Mouse (Mus musculus) testis, adult 2 months (tissue): ENCODE results near the gene Ntan1.

ENCODE experiments used
- CTCF ChIP-seq: fragments of 200-500 bp; IDR thresholded peaks from 2 replicates; pipeline ENCODE4 v1.5.1; 2012; ENCODE audit warnings: low read depth, mild to moderate bottlenecking, inconsistent platforms, low read length, moderate library complexity; ENCODE audit not compliant: control insufficient read depth, insufficient read depth, insufficient replicate concordance
- POLR2A ChIP-seq: fragments of 200-500 bp; IDR thresholded peaks from 2 replicates; pipeline ENCODE4 v1.6.1; 2012; ENCODE audit warnings: low read depth, mild to moderate bottlenecking, inconsistent platforms, low read length, moderate library complexity; ENCODE audit not compliant: control insufficient read depth

DNA sequence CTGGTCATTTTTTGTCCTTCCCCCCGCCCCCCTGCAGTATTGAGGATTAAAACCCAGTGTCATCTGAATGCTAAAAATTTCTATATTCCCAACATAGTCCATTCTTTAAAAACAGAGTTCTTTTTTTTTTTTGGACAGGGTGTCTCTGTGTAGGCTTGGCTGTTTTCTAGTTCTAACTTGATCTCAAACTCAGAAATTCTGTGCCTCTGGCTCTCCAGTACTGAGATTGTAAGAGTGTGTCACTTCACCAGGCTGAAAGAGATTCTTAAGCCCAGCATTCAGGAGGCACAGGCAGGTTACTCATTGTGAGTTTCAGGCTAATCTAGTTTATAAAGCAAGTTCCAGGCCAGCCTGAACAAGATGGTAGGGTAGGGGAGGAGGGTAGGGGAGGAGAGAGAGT is 28.0 kb downstream of the Ntan1 start:
- no peak for TF ChIP-seq CTCF
- no peak for TF ChIP-seq POLR2A
